25 mouse cellular contexts compared by ENCODE assay signal in the genomic region with DNA sequence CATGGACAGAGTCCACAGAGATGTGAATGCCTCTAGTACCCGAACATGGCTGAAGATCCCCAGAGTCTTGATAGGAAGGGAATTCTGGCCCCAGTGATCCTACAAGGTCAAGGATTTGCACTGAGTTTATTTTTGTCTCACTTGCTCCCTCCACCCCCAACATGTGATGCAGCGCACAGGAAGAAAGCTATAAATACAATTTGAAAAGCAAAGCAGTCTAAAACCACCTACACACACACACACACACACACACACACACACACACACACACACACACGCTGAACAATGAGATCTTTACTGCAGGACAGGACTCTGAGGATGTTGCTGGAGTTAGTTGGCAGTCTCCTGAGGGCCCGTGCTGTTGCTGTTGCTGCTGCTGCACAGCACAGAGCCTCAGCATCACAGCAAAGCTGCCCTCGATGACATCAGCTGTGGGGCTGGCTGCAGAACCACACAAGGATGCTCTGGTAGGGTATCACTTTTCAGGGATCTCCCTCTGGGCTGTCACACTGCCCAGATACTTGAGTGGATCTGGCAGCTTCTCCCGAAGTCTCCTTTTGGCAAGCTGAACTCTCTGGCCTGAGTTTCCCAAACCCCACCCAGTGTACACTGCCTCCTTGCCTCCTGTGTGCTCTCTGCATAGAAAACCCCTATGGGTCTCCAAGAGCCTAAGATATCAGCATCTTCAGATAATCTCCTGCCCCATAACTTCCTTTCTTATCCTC. TPM values are rescaled to one million over a fixed set of nuclear protein-coding genes. Genes with fewer than 3 reads are reported as not detected.
DNase-seq lines count a peak whose midpoint lies in the region; ATAC-seq and TF ChIP-seq lines count a peak whose summit lies in the region.
"Had no signal": no experiment of that assay in that cellular context is flagged by ENCODE, and none has a peak within 500 bp of the region (broad histone marks: within the 10 kb centered on the region; RNA-seq: fewer than 3 reads in every experiment).

No protein-coding gene starts in this region.

- 0 out of 2 replicates have a peak overlapping the region, but pooled peaks have one; percentile 7 for H3K9ac ChIP-seq in heart, embryonic 13.5 days
- H3K9ac ChIP-seq: embryonic facial prominence, embryonic 15.5 days; limb, embryonic 15.5 days; liver, embryonic 15.5 days; midbrain, embryonic 12.5 days had no signal

- no peak for TF ChIP-seq POLR2A in cortical plate, adult 2 months (IDR thresholded peaks at IDR 0.05; ENCODE audit: extremely low read depth, insufficient read depth, low read length)

- H3K27me3 ChIP-seq in heart, embryonic 13.5 days (replicated peaks) = peaks cover 52% of the 10 kb centered on the region
- H3K27me3 ChIP-seq: embryonic facial prominence, embryonic 15.5 days; limb, embryonic 15.5 days had no signal

- DNase-seq in heart, postnatal 4 days = no peak
- DNase-seq in left cerebral cortex, postnatal 14 days (ENCODE audit: low spot score in 2 of 2) = peak; percentile 54 to 68
- no peak for DNase-seq in left cerebral cortex, postnatal 10 days (ENCODE audit: extremely low spot score in 1 of 2, low spot score in 2 of 2)
- DNase-seq in MN1 (ENCODE audit: low spot score) = peak; percentile 84
- DNase-seq in thymus, postnatal 10 days (ENCODE audit: low spot score in 2 of 2) = no peak
- DNase-seq: adrenal gland, postnatal 10 days; cerebellum, adult 11 months; cerebellum, postnatal 14 days; gastrocnemius, adult 2 months; kidney, adult 8-10 months; kidney, postnatal 14 days; layer of hippocampus, adult 9-11 months; right cerebral cortex, adult 18-20 months; thymus, postnatal 25 days had no signal

- no peak overlapping the region for H3K27ac ChIP-seq in heart, embryonic 13.5 days (replicated peaks)
- H3K27ac ChIP-seq in cortical plate, adult 2 months (ENCODE audit: insufficient read depth, low read length) = peak overlapping the region; percentile 38; the same call in 1 of the 2 replicates
- H3K27ac ChIP-seq: embryonic facial prominence, embryonic 15.5 days; gastrocnemius, adult 2 months; limb, embryonic 15.5 days; liver, embryonic 15.5 days; macrophage; midbrain, embryonic 12.5 days had no signal

- peaks cover 16% of the 10 kb centered on the region for H3K4me1 ChIP-seq in heart, embryonic 13.5 days
- peaks cover 24% of the 10 kb centered on the region for H3K4me1 ChIP-seq in cortical plate, adult 2 months (ENCODE audit: control insufficient read depth, insufficient read depth, low read length)
- H3K4me1 ChIP-seq: embryonic facial prominence, embryonic 15.5 days; limb, embryonic 15.5 days; liver, embryonic 15.5 days; midbrain, embryonic 12.5 days had no signal

- no peaks in the 10 kb centered on the region for H3K36me3 ChIP-seq in heart, embryonic 13.5 days
- H3K36me3 ChIP-seq: embryonic facial prominence, embryonic 15.5 days; limb, embryonic 15.5 days; liver, embryonic 15.5 days; midbrain, embryonic 12.5 days had no signal

- intact Hi-C loops in left cerebral cortex, postnatal 14 days (cut with DNase I) = no loop called here
- intact Hi-C loops in left cerebral cortex, postnatal 10 days (cut with DNase I) = no loop called here

- no peak for ATAC-seq in heart, embryonic 13.5 days (ENCODE audit: extremely low read depth, insufficient number of reproducible peaks, low FRiP score, low TSS enrichment)
- ATAC-seq: forebrain, embryonic 16.5 days; Patski had no signal

- H3K4me3 ChIP-seq in heart, embryonic 13.5 days = no peak overlapping the region
- H3K4me3 ChIP-seq in cortical plate, adult 2 months (ENCODE audit: insufficient read depth, low read length) = no peak overlapping the region
- H3K4me3 ChIP-seq: embryonic facial prominence, embryonic 15.5 days; gastrocnemius, adult 2 months; limb, embryonic 15.5 days; liver, embryonic 15.5 days; midbrain, embryonic 12.5 days; myocyte had no signal

- no peak for TF ChIP-seq CTCF in cortical plate, adult 2 months (IDR thresholded peaks at IDR 0.05; ENCODE audit: extremely low read depth, insufficient read depth, low read length)

- H3K4me2 ChIP-seq in heart, embryonic 13.5 days = no peak overlapping the region
- H3K4me2 ChIP-seq: embryonic facial prominence, embryonic 15.5 days; limb, embryonic 15.5 days; liver, embryonic 15.5 days; midbrain, embryonic 12.5 days had no signal

- H3K9me3 ChIP-seq in heart, embryonic 13.5 days = no peaks in the 10 kb centered on the region
- H3K9me3 ChIP-seq: embryonic facial prominence, embryonic 15.5 days; limb, embryonic 15.5 days; liver, embryonic 15.5 days; midbrain, embryonic 12.5 days had no signal

- WGBS in heart, embryonic 13.5 days = 33% methylated on average over 6 of the region's 6 CpGs

RNA-seq across cellular contexts. Expression of gene Crmp1, which starts 13.6 kb away (rescaled TPM):
- polyA plus RNA-seq in heart, embryonic 13.5 days (2015; fragmentation: Nextera tagmentation; extraction: Ambion mirVana) = 9.4 and 11.8 TPM in 2 replicates
- total RNA-seq in heart, postnatal 4 days (2021) = 10 to 100 TPM; 10.1 to 11.2 TPM
- total RNA-seq in left cerebral cortex, postnatal 14 days (2021) = 100 to 1,000 TPM; 376 to 387 TPM
- 100 to 1,000 TPM; 780 to 841 TPM for total RNA-seq in left cerebral cortex, postnatal 10 days (2021)
- 194 and 217 TPM in 2 replicates for polyA plus RNA-seq in cortical plate, adult 2 months (2012; rRNA removed)
- total RNA-seq: granulocyte monocyte progenitor cell, adult 5-6 weeks had no signal
- polyA plus RNA-seq: macrophage had no signal

Comparison
In these comparisons a context has a peak if more than half of its experiments do, and no peak if none do; other contexts are left out.
1. DNase-seq: peak in left cerebral cortex, postnatal 14 days (2 of 2) and MN1 (single experiment); none in heart, postnatal 4 days (single experiment), left cerebral cortex, postnatal 10 days (0 of 2) and thymus, postnatal 10 days (0 of 2).
2. RNA of gene Crmp1, which starts 13.6 kb away (total RNA-seq): 780 to 841 TPM in left cerebral cortex, postnatal 10 days and 376 to 387 TPM in left cerebral cortex, postnatal 14 days; 10.1 to 11.2 TPM in heart, postnatal 4 days; every median in the first group is over 10 times any median in the second.